In genomic region chr3:142084091-142084490, GRCm38 (mm10) we compare ENCODE assay signal across 26 mouse cellular contexts.
"Had no signal": no experiment of that assay in that cellular context is flagged by ENCODE, and none has a peak within 500 bp of the region (broad histone marks: within the 10 kb centered on the region; RNA-seq: fewer than 3 reads in every experiment).

No protein-coding gene starts in this region.

- H3K27ac ChIP-seq: gastrocnemius, adult 2 months; heart, embryonic 10.5 days; hindbrain, embryonic 10.5 days; hindbrain, embryonic 12.5 days; hindbrain, embryonic 14.5 days; intestine, embryonic 15.5 days; kidney, postnatal 0 days; limb, embryonic 13.5 days; limb, embryonic 15.5 days; liver, embryonic 12.5 days; liver, embryonic 14.5 days had no signal

- H3K4me1 ChIP-seq: heart, embryonic 12.5 days; intestine, embryonic 15.5 days; liver, embryonic 12.5 days had no signal

- H3K27me3 ChIP-seq: heart, embryonic 12.5 days; hindbrain, embryonic 12.5 days; intestine, embryonic 15.5 days; limb, embryonic 15.5 days; liver, embryonic 12.5 days had no signal

- H3K36me3 ChIP-seq: heart, embryonic 10.5 days; heart, embryonic 12.5 days; hindbrain, embryonic 10.5 days; hindbrain, embryonic 12.5 days; intestine, embryonic 15.5 days; limb, embryonic 13.5 days; limb, embryonic 15.5 days; liver, embryonic 12.5 days had no signal

- H3K4me3 ChIP-seq: gastrocnemius, adult 2 months; heart, embryonic 10.5 days; heart, embryonic 12.5 days; hindbrain, embryonic 10.5 days; hindbrain, embryonic 12.5 days; intestine, embryonic 15.5 days; limb, embryonic 13.5 days; limb, embryonic 15.5 days; liver, embryonic 12.5 days had no signal

- H3K4me2 ChIP-seq: heart, embryonic 12.5 days; hindbrain, embryonic 12.5 days; hindbrain, embryonic 14.5 days; intestine, embryonic 15.5 days; limb, embryonic 13.5 days; limb, embryonic 15.5 days; liver, embryonic 12.5 days had no signal

- ATAC-seq: hindbrain, embryonic 16.5 days; inflammation-experienced regulatory T-cells, adult 6 months; intestine, embryonic 15.5 days; intestine, postnatal 0 days; liver, embryonic 12.5 days had no signal

- H3K9me3 ChIP-seq: heart, embryonic 10.5 days; heart, embryonic 12.5 days; hindbrain, embryonic 10.5 days; hindbrain, embryonic 12.5 days; intestine, embryonic 15.5 days; limb, embryonic 13.5 days; limb, embryonic 15.5 days; liver, embryonic 12.5 days had no signal

- DNase-seq: gastrocnemius, adult 2 months; gastrocnemius, postnatal 10 days; gastrocnemius, postnatal 25 days; heart, postnatal 10 days; heart, postnatal 4 days; kidney, adult 18-20 months; kidney, adult 8-10 months; kidney, postnatal 14 days; kidney, postnatal 36 days; layer of hippocampus, adult 9-11 months; layer of hippocampus, postnatal 36 days; left cerebral cortex, postnatal 4 days had no signal

- H3K9ac ChIP-seq: heart, embryonic 12.5 days; hindbrain, embryonic 12.5 days; hindbrain, embryonic 14.5 days; intestine, embryonic 15.5 days; limb, embryonic 13.5 days; limb, embryonic 15.5 days; liver, embryonic 12.5 days; liver, embryonic 14.5 days had no signal
